Mouse (Mus musculus) heart, embryonic 15.5 days (tissue): ENCODE measurements around the gene Gabrg1. TPM values are rescaled to one million over a fixed set of nuclear protein-coding genes. Genes with fewer than 3 reads are reported as not detected.
A peak's percentile ranks its signal among the peaks of the same experiment; 100 is the strongest.

ENCODE experiments used
- ATAC-seq: fragments of 200-750 bp; cut with Nextera tagmentation; replicated peaks from 2 replicates; pipeline ENCODE4 v1.8.0; 2017; ENCODE audit warnings: low read depth, moderate TSS enrichment; ENCODE audit not compliant: insufficient number of reproducible peaks, insufficient read depth, low FRiP score
- H3K27ac ChIP-seq: fragments of 300-500 bp; sonication (generic); 2 replicates; pipeline ENCODE4 v1.5.1; 2015; ENCODE audit warnings: mild to moderate bottlenecking, inconsistent platforms
- H3K27me3 ChIP-seq: fragments of 300-500 bp; sonication (generic); 2 replicates; pipeline ENCODE4 v1.6.1; 2015; ENCODE audit warnings: inconsistent platforms
- H3K36me3 ChIP-seq: fragments of 300-500 bp; sonication (generic); 2 replicates; pipeline ENCODE4 v1.6.1; 2015; ENCODE audit warnings: mild to moderate bottlenecking, inconsistent platforms
- H3K4me1 ChIP-seq: fragments of 300-500 bp; sonication (generic); replicated peaks from 2 replicates; pipeline ENCODE4 v1.6.1; 2015; ENCODE audit warnings: inconsistent platforms
- H3K4me2 ChIP-seq: fragments of 300-500 bp; sonication (generic); 2 replicates; pipeline ENCODE4 v1.6.1; 2015; ENCODE audit warnings: inconsistent platforms, mild to moderate bottlenecking, moderate library complexity
- H3K4me3 ChIP-seq: fragments of 300-500 bp; sonication (generic); 2 replicates; pipeline ENCODE4 v1.5.1; 2015; ENCODE audit warnings: mild to moderate bottlenecking, inconsistent platforms
- H3K9ac ChIP-seq: fragments of 300-500 bp; sonication (generic); 2 replicates; pipeline ENCODE4 v1.6.1; 2015; ENCODE audit warnings: mild to moderate bottlenecking, inconsistent platforms
- H3K9me3 ChIP-seq: fragments of 300-500 bp; sonication (generic); replicated peaks from 2 replicates; pipeline ENCODE4 v1.6.1; 2016; ENCODE audit warnings: inconsistent platforms
- WGBS: fragments of 180-500 bp; shearing (Covaris S2); methylation state at CpG from one replicate; pipeline ENCODE4 v1.1.7; 2015; ENCODE audit warnings: mixed read lengths; 5-methylcytosine and 5-hydroxymethylcytosine counted together
- polyA plus RNA-seq: library from polyadenylated mRNA; unstranded; fragments of >200 nt; fragmentation: Nextera tagmentation; extraction: Ambion mirVana; gene quantifications from 2 replicates; pipeline ENCODE4 v1.2.1, GENCODE M21; 2015

Gabrg1 gene
- not detected in 2 replicates for polyA plus RNA-seq

DNA sequence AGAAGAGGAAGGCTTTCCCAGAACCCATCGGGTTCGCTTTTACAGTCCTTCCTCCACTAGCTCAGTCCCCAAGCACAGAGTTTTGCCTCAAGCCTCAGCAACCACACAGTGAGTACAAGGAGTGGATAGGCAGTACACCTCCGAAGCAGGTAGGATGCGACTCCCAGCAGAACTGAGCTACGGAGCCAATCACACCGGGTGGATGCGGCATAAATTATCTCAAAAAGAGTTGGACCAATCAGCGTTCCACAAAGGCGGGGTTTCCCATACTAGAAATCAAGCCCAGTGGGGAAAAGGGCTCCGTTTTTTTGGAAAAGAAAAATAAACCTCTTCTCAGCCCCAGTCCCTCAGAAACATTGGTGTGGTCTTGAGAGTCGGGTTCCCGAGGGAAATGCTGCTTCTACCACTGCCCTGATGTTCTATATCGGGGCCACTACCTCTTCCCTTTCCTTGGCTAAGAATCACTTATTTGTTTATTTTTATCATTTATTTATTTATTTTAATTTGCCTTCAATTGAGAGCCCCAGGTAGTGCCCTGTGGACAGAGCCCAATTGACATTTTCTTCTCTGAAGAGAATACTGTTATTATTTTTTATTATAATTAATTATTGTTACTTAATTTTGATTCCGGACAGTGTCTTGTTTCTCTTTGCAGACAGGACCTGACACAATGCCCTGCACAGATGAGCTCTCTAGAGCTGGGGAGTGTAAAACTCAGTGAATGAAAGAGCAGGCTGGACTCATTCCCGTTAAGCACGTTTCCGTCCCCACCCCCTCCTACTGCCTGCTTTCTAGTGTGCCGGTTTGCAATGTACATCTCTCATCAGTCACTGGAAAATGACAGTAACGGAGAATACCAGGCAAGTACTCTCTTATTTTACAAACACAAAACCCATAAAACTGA lies at the start of gene Gabrg1:
Gene Gabrg1 (minus strand): TSS at position 426 of the 904 bp plus-strand sequence.
- Histone ChIP-seq H3K27ac (no peak within 1 kb of the TSS), H3K9me3 (no peaks in the 10 kb centered on the region), H3K4me2 (peak within 1 kb of the TSS; percentile 45), H3K36me3 (no peaks in the 10 kb centered on the region), H3K27me3 (no peaks in the 10 kb centered on the region), H3K4me1 (no peaks in the 10 kb centered on the region), H3K4me3 (peak within 1 kb of the TSS; percentile 25), H3K9ac (no peak within 1 kb of the TSS)
- no peak for ATAC-seq
- WGBS, result 6% methylated on average over 19 of the region's 19 CpGs

DNA sequence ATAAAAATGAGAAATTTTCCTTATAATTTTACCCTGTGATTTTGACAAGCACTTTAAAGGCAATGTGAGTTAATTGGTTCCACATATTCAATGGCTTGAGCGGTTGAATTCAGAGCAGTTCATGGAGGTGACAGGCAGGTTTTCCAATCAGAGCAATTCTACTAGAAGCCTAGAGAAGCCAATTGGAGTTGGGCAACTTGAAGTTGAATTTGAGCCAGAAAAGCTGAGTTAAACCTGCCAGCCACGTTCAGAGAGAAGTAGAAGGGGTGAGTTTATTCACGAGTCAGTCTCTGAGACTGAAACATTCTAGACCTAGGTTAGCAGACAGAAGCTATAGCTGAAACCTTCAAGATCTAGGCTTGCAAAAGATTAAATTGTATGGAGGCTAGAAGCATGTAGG lies 41.6 kb upstream of the Gabrg1 start:
- H3K4me1 ChIP-seq, result no peaks in the 10 kb centered on the region
- no peak overlapping the region for H3K27ac ChIP-seq
- H3K4me2 ChIP-seq, result no peak overlapping the region
- no peaks in the 10 kb centered on the region for H3K36me3 ChIP-seq
- H3K9ac ChIP-seq, result no peak overlapping the region
- no peaks in the 10 kb centered on the region for H3K27me3 ChIP-seq
- no peak for ATAC-seq
- no peak overlapping the region for H3K4me3 ChIP-seq
- 68% methylated on average over 3 of the region's 3 CpGs for WGBS
- no peaks in the 10 kb centered on the region for H3K9me3 ChIP-seq

DNA sequence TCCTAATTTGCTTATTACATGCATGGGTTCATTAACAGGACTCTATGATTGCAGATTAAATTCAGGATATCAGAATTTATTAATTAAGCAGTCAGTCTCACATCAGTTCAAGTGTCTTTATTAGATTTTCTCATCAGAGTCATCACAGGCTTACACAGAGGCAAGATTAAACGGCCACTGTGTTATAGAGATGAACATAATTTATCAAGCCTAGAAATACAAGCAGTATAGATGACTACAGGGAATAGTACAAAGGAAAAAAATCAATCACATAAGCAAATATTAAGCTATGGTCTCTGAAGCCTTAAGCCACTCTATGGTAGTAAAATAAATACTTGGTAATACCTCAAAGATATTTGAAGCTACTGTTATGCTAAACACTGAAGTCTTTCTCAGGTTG lies 27.7 kb upstream of the Gabrg1 start:
- 72% methylated on average over 1 of the region's 1 CpGs for WGBS
- Histone ChIP-seq H3K27ac (no peak overlapping the region), H3K4me3 (no peak overlapping the region), H3K4me1 (no peaks in the 10 kb centered on the region), H3K4me2 (no peak overlapping the region), H3K9me3 (no peaks in the 10 kb centered on the region), H3K27me3 (no peaks in the 10 kb centered on the region), H3K9ac (no peak overlapping the region), H3K36me3 (no peaks in the 10 kb centered on the region)
- no peak for ATAC-seq

DNA sequence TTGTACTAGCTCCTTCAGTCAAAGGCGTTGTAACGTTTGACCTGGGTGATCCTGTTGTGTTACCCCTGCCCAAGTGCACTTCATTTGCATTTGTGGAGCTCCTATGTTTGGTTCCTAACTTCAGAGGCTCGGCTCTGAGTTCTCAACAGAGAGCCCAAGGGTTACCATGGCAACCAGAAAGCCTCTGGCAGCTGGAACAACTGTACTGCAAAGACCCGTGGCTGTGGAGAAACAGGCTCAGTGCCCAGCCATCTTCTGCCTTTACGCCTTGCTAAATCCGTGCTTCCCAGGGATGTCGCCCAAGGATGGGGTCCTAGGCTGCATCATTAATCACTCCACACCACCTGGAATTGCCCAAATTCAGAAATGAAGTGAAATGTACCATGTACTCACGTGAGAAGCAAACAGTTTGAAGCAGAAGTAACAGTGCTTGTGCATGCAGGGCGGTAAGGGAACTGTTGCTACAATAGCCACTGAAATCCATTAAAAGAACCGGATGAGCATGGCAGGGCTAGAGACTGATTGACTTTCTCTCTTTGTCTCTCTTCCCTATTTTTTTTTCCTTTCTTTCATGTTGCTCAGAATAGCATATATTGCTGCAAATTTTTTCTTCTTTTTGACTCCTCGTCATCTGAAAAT lies 798 bp upstream of the Gabrg1 start:
- no peaks in the 10 kb centered on the region for H3K4me1 ChIP-seq
- no peak overlapping the region for H3K27ac ChIP-seq
- no peaks in the 10 kb centered on the region for H3K36me3 ChIP-seq
- no peak overlapping the region for H3K9ac ChIP-seq
- H3K27me3 ChIP-seq, result no peaks in the 10 kb centered on the region
- no peaks in the 10 kb centered on the region for H3K9me3 ChIP-seq
- ATAC-seq, result no peak
- 19% methylated on average over 11 of the region's 11 CpGs for WGBS
- H3K4me2 ChIP-seq, result peak overlapping the region; percentile 45
- H3K4me3 ChIP-seq, result 0 out of 2 replicates have a peak overlapping the region, but pooled peaks have one; percentile 10

DNA sequence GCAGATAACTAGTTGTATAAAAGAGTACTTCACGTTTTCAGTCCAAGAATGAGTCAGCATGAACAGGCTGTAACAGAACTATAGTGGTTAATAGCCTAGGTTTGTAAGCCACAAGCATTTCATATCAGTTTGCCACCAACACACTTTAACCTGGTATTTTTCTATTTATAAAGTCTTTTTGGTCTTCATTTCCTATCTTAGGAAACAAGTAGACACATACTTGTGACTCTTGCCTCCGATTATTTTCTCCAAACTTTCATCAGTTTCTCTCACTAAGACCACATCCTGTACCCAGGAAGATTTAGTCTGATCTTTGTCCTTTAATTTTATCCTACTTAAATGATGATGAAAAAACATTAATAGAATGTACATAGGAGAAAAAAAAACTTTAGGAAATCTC lies 23.7 kb downstream of the Gabrg1 start:
- no peak overlapping the region for H3K9ac ChIP-seq
- no peaks in the 10 kb centered on the region for H3K9me3 ChIP-seq
- H3K4me3 ChIP-seq, result no peak overlapping the region
- no peaks in the 10 kb centered on the region for H3K27me3 ChIP-seq
- WGBS, result 63% methylated on average over 2 of the region's 2 CpGs
- H3K36me3 ChIP-seq, result no peaks in the 10 kb centered on the region
- no peak overlapping the region for H3K27ac ChIP-seq
- no peak for ATAC-seq
- no peaks in the 10 kb centered on the region for H3K4me1 ChIP-seq
- no peak overlapping the region for H3K4me2 ChIP-seq

DNA sequence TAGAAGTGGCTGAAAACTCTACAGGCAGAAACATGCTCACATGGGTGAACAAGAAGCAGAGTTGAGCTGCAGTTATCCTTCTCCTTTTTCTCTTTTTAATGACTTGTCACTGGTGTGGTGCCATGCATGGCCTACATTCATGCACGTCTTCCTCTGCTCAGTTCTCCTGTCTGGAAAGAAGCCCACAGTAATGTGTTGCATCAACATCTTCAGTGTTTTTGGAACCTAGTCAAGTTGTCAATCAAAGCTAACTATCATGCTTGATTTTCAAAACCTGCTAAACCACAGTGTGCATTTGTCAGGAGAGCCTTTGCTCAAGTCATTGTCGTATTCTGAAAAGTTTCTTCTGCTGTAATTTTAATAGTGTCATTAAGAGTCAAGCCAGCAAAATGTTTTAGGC lies 106.3 kb downstream of the Gabrg1 start:
- Histone ChIP-seq H3K4me1 (no peaks in the 10 kb centered on the region), H3K36me3 (no peaks in the 10 kb centered on the region), H3K9ac (no peak overlapping the region), H3K9me3 (no peaks in the 10 kb centered on the region), H3K27me3 (no peaks in the 10 kb centered on the region), H3K27ac (no peak overlapping the region), H3K4me2 (no peak overlapping the region), H3K4me3 (no peak overlapping the region)
- no peak for ATAC-seq
- 69% methylated on average over 2 of the region's 2 CpGs for WGBS

DNA sequence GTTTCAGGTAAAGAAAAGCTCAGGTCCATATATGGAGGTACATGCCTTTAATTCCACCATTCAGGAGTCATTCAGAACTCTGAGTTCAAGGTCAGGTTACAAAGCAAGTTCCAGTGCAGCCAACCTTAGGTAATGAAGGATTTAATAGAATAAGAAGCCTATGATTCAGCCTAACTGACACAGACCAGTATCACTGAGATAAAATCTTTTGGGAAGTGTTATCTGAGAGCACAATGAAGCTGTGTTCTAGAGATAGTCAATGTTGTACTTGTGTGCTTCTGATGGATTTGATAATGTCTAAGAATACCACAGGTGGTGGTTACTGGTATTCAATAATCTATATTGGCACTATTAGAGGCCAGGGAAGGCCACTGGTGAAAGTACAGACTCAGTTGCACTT lies 138.1 kb downstream of the Gabrg1 start:
- Histone ChIP-seq H3K27me3 (no peaks in the 10 kb centered on the region), H3K9me3 (no peaks in the 10 kb centered on the region)

More for the DNA sequence above, 138.1 kb downstream of the Gabrg1 start:
- no peaks in the 10 kb centered on the region for H3K4me1 ChIP-seq
- H3K4me2 ChIP-seq, result no peak overlapping the region
- no peaks in the 10 kb centered on the region for H3K36me3 ChIP-seq
- H3K9ac ChIP-seq, result no peak overlapping the region
- ATAC-seq, result no peak
- H3K27ac ChIP-seq, result no peak overlapping the region
- H3K4me3 ChIP-seq, result no peak overlapping the region
